Mouse (Mus musculus): ENCODE measurements around the gene Lrrc28. TPM values are rescaled to one million over a fixed set of nuclear protein-coding genes. Genes with fewer than 3 reads are reported as not detected.

Lrrc28 gene
- polyA plus RNA-seq, 1 experiment from 2014 or later = 13.4 TPM

- no peaks in the 10 kb centered on the region for H3K27me3 ChIP-seq (replicated peaks; ENCODE audit: insufficient read depth, low read length)
- WGBS = 72% methylated on average over 5 of the region's 5 CpGs
- DNase-seq (ENCODE audit: low spot score) = no peak
- H3K9ac ChIP-seq (replicated peaks; ENCODE audit: low read depth) = no peak overlapping the region
- ATAC-seq = no peak
- no peaks in the 10 kb centered on the region for H3K4me1 ChIP-seq (ENCODE audit: insufficient read depth, low read depth, low read length)
- no peaks in the 10 kb centered on the region for H3K36me3 ChIP-seq (ENCODE audit: insufficient read depth, low read length)
- H3K27ac ChIP-seq (ENCODE audit: low read length) = no peak overlapping the region
- no peak overlapping the region for H3K4me3 ChIP-seq (ENCODE audit: low read depth, low read length)
- TF ChIP-seq EP300 (IDR thresholded peaks at IDR 0.05) = no peak
- no peak overlapping the region for H3K4me2 ChIP-seq (replicated peaks; ENCODE audit: low read depth, low read length)
- H3K9me3 ChIP-seq (ENCODE audit: low read length) = no peaks in the 10 kb centered on the region
Observed at GRCm38 (mm10) chr7:67558230-67558629, 86.8 kb downstream of the Lrrc28 start.

GRCm38 (mm10) chr7:67554863-67555262 is 90.2 kb downstream of the Lrrc28 start:
- 64% methylated on average over 2 of the region's 2 CpGs for WGBS
- no peaks in the 10 kb centered on the region for H3K27me3 ChIP-seq (replicated peaks; ENCODE audit: insufficient read depth, low read length)
- no peaks in the 10 kb centered on the region for H3K9me3 ChIP-seq (ENCODE audit: low read length)
- no peak overlapping the region for H3K4me3 ChIP-seq (ENCODE audit: low read depth, low read length)
- no peak overlapping the region for H3K27ac ChIP-seq (ENCODE audit: low read length)
- TF ChIP-seq CTCF (IDR thresholded peaks at IDR 0.05) = no peak
- TF ChIP-seq EP300 (IDR thresholded peaks at IDR 0.05) = no peak
- H3K4me1 ChIP-seq (ENCODE audit: insufficient read depth, low read depth, low read length) = no peaks in the 10 kb centered on the region
- H3K4me2 ChIP-seq (replicated peaks; ENCODE audit: low read depth, low read length) = no peak overlapping the region
- H3K36me3 ChIP-seq (ENCODE audit: insufficient read depth, low read length) = no peaks in the 10 kb centered on the region
- DNase-seq (ENCODE audit: low spot score) (no peak), ATAC-seq (no peak)
- no peak overlapping the region for H3K9ac ChIP-seq (replicated peaks; ENCODE audit: low read depth)

GRCm38 (mm10) chr7:67551242-67551641 is 93.8 kb downstream of the Lrrc28 start:
- TF ChIP-seq CTCF (IDR thresholded peaks at IDR 0.05) = no peak
- TF ChIP-seq EP300 (IDR thresholded peaks at IDR 0.05) = no peak
- H3K27me3 ChIP-seq (replicated peaks; ENCODE audit: insufficient read depth, low read length) = no peaks in the 10 kb centered on the region
- no peaks in the 10 kb centered on the region for H3K36me3 ChIP-seq (ENCODE audit: insufficient read depth, low read length)
- no peak overlapping the region for H3K9ac ChIP-seq (replicated peaks; ENCODE audit: low read depth)
- DNase-seq (ENCODE audit: low spot score) = no peak
- no peaks in the 10 kb centered on the region for H3K9me3 ChIP-seq (ENCODE audit: low read length)
- no peak overlapping the region for H3K4me2 ChIP-seq (replicated peaks; ENCODE audit: low read depth, low read length)
- peaks cover 7% of the 10 kb centered on the region for H3K4me1 ChIP-seq (ENCODE audit: insufficient read depth, low read depth, low read length)
- H3K27ac ChIP-seq (ENCODE audit: low read length) = no peak overlapping the region
- no peak overlapping the region for H3K4me3 ChIP-seq (ENCODE audit: low read depth, low read length)
- ATAC-seq = no peak
- WGBS = 92% methylated on average over 2 of the region's 2 CpGs

GRCm38 (mm10) chr7:67549073-67549561 is 96.0 kb downstream of the Lrrc28 start:
- Histone ChIP-seq H3K36me3 (ENCODE audit: insufficient read depth, low read length) (no peaks in the 10 kb centered on the region), H3K27ac (ENCODE audit: low read length) (no peak overlapping the region), H3K27me3 (replicated peaks; ENCODE audit: insufficient read depth, low read length) (no peaks in the 10 kb centered on the region), H3K9ac (replicated peaks; ENCODE audit: low read depth) (no peak overlapping the region), H3K9me3 (ENCODE audit: low read length) (no peaks in the 10 kb centered on the region), H3K4me1 (ENCODE audit: insufficient read depth, low read depth, low read length) (peaks cover 7% of the 10 kb centered on the region), H3K4me3 (ENCODE audit: low read depth, low read length) (no peak overlapping the region), H3K4me2 (replicated peaks; ENCODE audit: low read depth, low read length) (no peak overlapping the region)
- DNase-seq (ENCODE audit: low spot score) = peak; percentile 91
- WGBS = 15% methylated on average over 6 of the region's 6 CpGs
- TF ChIP-seq CTCF (IDR thresholded peaks at IDR 0.05) (peak; percentile 81), EP300 (IDR thresholded peaks at IDR 0.05) (0 out of 2 replicates have a peak, but pooled peaks have one; percentile 7)
- ATAC-seq = peak; percentile 87

GRCm38 (mm10) chr7:67548599-67549041 is 96.4 kb downstream of the Lrrc28 start:
- 70% methylated on average over 6 of the region's 6 CpGs for WGBS
- Histone ChIP-seq H3K27ac (ENCODE audit: low read length) (no peak overlapping the region), H3K36me3 (ENCODE audit: insufficient read depth, low read length) (no peaks in the 10 kb centered on the region), H3K4me3 (ENCODE audit: low read depth, low read length) (no peak overlapping the region), H3K4me1 (ENCODE audit: insufficient read depth, low read depth, low read length) (peaks cover 7% of the 10 kb centered on the region), H3K4me2 (replicated peaks; ENCODE audit: low read depth, low read length) (no peak overlapping the region), H3K9me3 (ENCODE audit: low read length) (no peaks in the 10 kb centered on the region), H3K9ac (replicated peaks; ENCODE audit: low read depth) (no peak overlapping the region), H3K27me3 (replicated peaks; ENCODE audit: insufficient read depth, low read length) (no peaks in the 10 kb centered on the region)
- no peak for TF ChIP-seq CTCF (IDR thresholded peaks at IDR 0.05)
- no peak for TF ChIP-seq EP300 (IDR thresholded peaks at IDR 0.05)
- ATAC-seq (0 out of 2 replicates have a peak, but pooled peaks have one; percentile 6), DNase-seq (ENCODE audit: low spot score) (peak; percentile 15)

GRCm38 (mm10) chr7:67546282-67546681 is 98.8 kb downstream of the Lrrc28 start:
- DNase-seq (ENCODE audit: low spot score) = no peak
- no peak for TF ChIP-seq EP300 (IDR thresholded peaks at IDR 0.05)
- TF ChIP-seq CTCF (IDR thresholded peaks at IDR 0.05) = no peak
- no peak for ATAC-seq
- H3K4me2 ChIP-seq (replicated peaks; ENCODE audit: low read depth, low read length) = no peak overlapping the region
- no peaks in the 10 kb centered on the region for H3K9me3 ChIP-seq (ENCODE audit: low read length)
- H3K36me3 ChIP-seq (ENCODE audit: insufficient read depth, low read length) = no peaks in the 10 kb centered on the region
- no peak overlapping the region for H3K27ac ChIP-seq (ENCODE audit: low read length)
- no peak overlapping the region for H3K9ac ChIP-seq (replicated peaks; ENCODE audit: low read depth)
- 78% methylated on average over 5 of the region's 5 CpGs for WGBS
- no peak overlapping the region for H3K4me3 ChIP-seq (ENCODE audit: low read depth, low read length)
- H3K4me1 ChIP-seq (ENCODE audit: insufficient read depth, low read depth, low read length) = peaks cover 7% of the 10 kb centered on the region
- H3K27me3 ChIP-seq (replicated peaks; ENCODE audit: insufficient read depth, low read length) = no peaks in the 10 kb centered on the region

GRCm38 (mm10) chr7:67544586-67544985 is 100.5 kb downstream of the Lrrc28 start:
- H3K36me3 ChIP-seq (ENCODE audit: insufficient read depth, low read length) = no peaks in the 10 kb centered on the region
- H3K9ac ChIP-seq (replicated peaks; ENCODE audit: low read depth) = no peak overlapping the region
- TF ChIP-seq EP300 (IDR thresholded peaks at IDR 0.05) = no peak
- no peak for TF ChIP-seq CTCF (IDR thresholded peaks at IDR 0.05)
- no peaks in the 10 kb centered on the region for H3K9me3 ChIP-seq (ENCODE audit: low read length)
- H3K4me3 ChIP-seq (ENCODE audit: low read depth, low read length) = no peak overlapping the region
- no peaks in the 10 kb centered on the region for H3K27me3 ChIP-seq (replicated peaks; ENCODE audit: insufficient read depth, low read length)
- H3K4me1 ChIP-seq (ENCODE audit: insufficient read depth, low read depth, low read length) = peaks cover 7% of the 10 kb centered on the region
- no peak overlapping the region for H3K4me2 ChIP-seq (replicated peaks; ENCODE audit: low read depth, low read length)
- no peak for DNase-seq (ENCODE audit: low spot score)
- H3K27ac ChIP-seq (ENCODE audit: low read length) = no peak overlapping the region
- no peak for ATAC-seq
